Mouse (Mus musculus) heart, adult 2 months (tissue): ENCODE measurements around the gene Gfod1.

ENCODE experiments used
- CTCF ChIP-seq: fragments of 200-600 bp; IDR thresholded peaks from 2 replicates; pipeline ENCODE4 v1.8.1; 2022; ENCODE audit warnings: antibody characterized with exemption, mild to moderate bottlenecking, moderate library complexity
- POLR2A ChIP-seq: fragments of 200-500 bp; IDR thresholded peaks from 2 replicates; pipeline ENCODE4 v1.6.1; 2011; ENCODE audit warnings: mild to moderate bottlenecking, low read depth, low read length, control low read depth; ENCODE audit not compliant: insufficient read depth

DNA sequence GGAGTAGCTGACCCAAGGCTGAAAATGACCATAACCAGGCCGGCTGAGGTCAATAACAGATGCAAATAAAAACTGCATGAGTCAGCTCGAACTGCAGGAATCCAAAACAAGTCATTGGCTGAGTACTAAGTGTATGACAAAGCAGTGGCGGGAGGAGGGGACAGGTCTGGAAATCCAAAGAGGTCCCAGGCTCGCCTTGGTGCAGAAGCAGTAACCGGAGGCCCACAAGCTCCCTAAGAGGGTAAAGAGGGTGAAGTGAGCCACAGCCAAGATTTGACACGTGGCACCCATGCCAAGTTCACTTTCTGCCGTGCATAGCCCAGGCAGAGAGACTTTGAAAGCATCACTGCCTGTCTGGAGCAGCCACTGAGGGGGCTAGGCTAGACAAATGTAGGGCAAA, 91.6 kb downstream of the Gfod1 start:
- TF ChIP-seq POLR2A (no peak), CTCF (no peak)
